Mouse (Mus musculus): ENCODE results near the gene Efemp1. TPM values are rescaled to one million over a fixed set of nuclear protein-coding genes. Genes with fewer than 3 reads are reported as not detected.

Efemp1 gene
- 307 TPM for polyA plus RNA-seq (2014; fragmentation: Illumina TruSeq; extraction: RNeasy Lipid Tissue Mini Kit (QIAGEN cat#74804); ENCODE audit: low read depth, low replicate concordance)

GRCm38 (mm10) chr11:28853102-28853800 is at the start of gene Efemp1:
Gene Efemp1 (plus strand): TSS chr11:28853204.

Data from adrenal gland, adult 10 weeks (tissue).